Mouse (Mus musculus) brain, embryonic 18.5 days (tissue): Measurements from ENCODE around the gene Dpep3.
"Not testable (repeated sequence)": the region's sequence is repeated elsewhere in the genome, so short reads cannot be mapped to it uniquely, and the experiment has no call there.

Experiments used
- DNase-seq: peaks from one replicate; pipeline ENCODE4 v3.0.0-alpha.2; 2012; ENCODE audit warnings: low read depth, low spot score

Dpep3 gene

DNA sequence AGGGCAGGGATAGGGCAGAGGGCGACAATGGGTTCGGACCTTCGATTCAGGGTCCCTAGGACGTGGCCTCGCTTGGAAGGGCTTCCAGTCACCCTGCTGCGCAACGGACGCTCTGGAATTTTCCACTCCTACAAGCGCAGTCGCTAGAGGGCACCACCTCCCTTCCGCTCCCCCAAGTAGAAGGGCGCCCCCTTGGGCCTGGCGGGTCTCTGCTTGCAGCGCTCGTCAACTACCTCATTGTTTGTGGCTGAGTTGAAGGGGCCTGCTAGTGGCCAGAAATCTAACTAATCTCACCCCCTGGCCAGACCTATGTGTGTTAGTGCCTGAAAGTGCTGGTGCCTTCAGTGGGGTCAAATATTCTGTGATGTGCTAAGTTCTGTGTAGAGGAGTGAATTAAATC is at the start of gene Dpep3:
Gene Dpep3, minus strand, starts transcription at position 105 of the 400 bp plus-strand sequence.
- DNase-seq: no peak

DNA sequence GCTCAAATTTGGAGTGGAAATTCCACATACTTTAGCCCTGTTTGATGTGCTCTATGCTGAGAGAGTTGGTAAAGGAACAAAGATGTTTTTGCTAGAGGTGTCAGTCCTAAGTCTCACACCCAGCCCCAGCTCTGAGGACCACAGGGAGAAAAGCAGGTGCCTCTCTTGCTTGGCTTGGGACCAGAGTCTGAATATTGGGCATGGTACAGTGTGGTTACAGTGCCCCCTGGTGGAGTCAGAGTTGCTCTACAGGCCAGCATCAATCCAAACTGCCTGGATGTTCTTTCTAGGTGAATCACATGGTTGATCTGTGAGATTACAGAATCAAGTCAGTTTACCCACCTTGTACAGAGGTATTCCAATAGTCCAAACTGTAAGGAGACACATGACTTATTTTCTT is 43.3 kb upstream of the Dpep3 start:
- peak; percentile 30 for DNase-seq

GRCm38 (mm10) chr8:106018039-106018438 is 38.8 kb upstream of the Dpep3 start:
- DNase-seq: no peak

DNA sequence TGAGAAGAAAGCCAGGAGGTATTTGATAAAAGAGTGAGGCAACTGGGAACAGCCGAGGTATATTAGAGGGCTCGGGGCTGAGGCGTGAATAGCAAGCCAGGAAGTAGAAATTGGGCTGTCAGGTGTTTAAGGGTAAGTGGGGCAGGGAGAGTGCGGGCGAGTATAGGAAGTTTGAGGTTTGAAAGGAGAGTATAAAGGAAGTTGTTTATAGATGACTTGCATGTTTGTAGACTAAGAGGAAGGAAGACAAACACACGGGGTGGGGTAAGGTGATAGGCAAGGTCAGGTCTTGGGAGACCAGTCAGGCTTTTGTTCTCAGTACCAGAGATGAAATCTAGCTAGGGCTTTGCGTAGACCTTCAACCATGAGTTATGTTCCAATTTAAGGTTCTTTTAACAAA is 37.9 kb upstream of the Dpep3 start:
- no peak for DNase-seq

DNA sequence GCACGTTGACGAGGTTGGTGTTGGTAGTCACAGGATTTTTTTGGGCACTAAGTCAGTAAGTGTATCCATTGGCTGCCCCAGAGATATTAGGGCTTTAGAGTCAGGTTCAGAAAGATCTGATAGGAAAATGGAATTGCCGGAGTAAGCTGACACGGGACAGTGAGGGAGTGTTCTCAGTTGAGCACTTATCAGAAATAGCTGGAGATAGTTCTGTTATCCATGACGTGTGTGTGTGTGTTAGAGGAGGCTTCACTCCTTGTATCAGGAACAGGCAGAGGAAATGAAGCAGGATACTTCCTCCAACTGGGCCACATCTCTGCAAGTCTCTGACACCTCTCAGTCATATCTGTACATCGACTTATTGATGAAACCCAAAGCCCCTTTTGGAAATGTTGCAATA is 37.1 kb upstream of the Dpep3 start:
- no peak for DNase-seq

GRCm38 (mm10) chr8:106012203-106012602 is 33.0 kb upstream of the Dpep3 start:
- DNase-seq: not testable (repeated sequence)

GRCm38 (mm10) chr8:106011643-106011986 is 32.4 kb upstream of the Dpep3 start, which contains the start of gene Ddx28:
Gene Ddx28 (minus strand): TSS chr8:106011882.
- no peak for DNase-seq

DNA sequence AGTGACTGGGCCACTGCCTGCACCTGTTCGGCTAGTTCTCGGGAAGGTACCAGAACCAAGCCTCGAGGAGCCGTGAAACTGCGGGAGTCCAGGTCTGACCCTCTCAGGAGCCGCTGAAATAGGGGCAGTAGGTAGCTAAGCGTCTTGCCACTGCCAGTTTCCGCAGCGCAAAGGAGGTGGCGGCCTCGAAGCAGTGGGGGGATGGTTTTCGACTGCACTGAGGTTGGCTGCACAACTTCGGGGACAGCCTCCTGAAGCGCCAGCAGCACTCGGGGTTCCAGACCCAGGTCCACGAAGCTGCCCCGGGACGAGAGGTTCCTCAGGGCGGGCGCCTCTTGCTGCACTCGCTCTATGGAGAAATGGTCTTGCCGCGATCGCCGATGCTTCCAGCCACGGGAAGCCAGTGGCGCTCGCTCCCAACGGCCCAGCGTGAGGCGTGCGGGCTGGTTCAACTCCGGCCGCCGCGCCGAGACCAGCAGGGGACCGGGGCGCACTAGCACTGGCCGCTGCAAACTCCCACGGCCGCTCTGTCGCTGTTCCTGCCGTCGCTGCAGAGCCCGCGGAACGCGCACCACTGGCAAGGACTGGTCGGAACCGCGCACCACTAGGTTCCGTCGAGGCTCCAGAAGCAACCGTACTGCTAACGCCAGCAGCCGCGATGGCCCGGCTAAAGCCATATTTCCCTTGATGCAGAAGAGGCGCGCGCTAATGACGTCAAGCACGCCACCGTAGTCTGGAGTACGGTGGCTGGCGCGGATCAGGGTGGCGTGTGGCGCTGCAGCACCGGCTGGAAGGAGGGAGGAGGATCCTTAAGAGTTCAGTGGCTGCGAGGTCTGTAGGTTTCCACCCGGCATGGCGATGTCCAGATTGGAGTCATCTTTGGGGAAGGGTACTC is 31.8 kb upstream of the Dpep3 start:
- peak; percentile 88 for DNase-seq

- DNase-seq: not testable (repeated sequence)
These were observed 28.7 kb upstream of the Dpep3 start for GRCm38 (mm10) chr8:106007891-106008290.

GRCm38 (mm10) chr8:106007135-106007534 is 27.9 kb upstream of the Dpep3 start:
- no peak for DNase-seq

DNA sequence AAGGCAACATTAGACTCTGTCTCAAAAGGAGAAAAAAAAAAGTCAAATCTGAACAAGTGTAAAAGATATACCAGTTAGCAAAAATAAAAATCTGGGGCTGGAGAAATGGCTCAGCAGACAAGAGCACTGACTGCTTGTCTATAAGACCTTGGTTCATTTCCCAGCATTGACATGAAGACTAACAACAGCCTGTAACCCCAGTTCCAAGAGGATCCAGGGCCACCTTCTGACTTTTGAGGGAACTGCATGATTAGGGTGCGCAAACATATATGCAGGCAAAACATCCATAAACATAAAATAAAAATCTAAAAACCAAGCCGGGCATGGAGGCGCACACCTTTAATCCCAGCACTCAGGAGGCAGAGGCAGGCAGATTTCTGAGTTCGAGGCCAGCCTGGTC is 27.2 kb upstream of the Dpep3 start:
- no peak for DNase-seq

DNA sequence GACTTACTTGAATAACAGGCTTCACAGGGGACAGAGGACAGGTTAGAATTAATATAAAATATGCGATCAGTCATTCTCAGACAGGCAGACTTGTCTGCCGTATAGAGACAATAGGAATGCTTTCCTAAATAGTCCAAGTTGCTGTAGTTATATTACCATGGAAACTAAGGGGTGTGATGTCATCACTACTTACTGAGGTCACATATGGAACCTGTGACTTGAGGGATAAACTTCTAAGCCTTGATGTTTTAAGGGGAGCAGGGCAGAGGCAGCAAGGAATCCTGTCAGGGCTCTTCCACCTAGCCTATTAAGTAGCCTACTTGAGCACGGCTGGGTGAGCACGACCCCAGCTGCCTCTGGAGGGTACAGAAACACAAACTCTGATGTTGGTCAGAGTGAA is 26.6 kb upstream of the Dpep3 start, which contains the start of gene Dpep2nb:
Gene Dpep2nb, minus strand, starts transcription at position 101 of the 400 bp plus-strand sequence.
- no peak for DNase-seq

- no peak for DNase-seq
These were observed 25.4 kb upstream of the Dpep3 start for GRCm38 (mm10) chr8:106004538-106005207.

GRCm38 (mm10) chr8:106001908-106002307 is 22.7 kb upstream of the Dpep3 start:
- DNase-seq: no peak

DNA sequence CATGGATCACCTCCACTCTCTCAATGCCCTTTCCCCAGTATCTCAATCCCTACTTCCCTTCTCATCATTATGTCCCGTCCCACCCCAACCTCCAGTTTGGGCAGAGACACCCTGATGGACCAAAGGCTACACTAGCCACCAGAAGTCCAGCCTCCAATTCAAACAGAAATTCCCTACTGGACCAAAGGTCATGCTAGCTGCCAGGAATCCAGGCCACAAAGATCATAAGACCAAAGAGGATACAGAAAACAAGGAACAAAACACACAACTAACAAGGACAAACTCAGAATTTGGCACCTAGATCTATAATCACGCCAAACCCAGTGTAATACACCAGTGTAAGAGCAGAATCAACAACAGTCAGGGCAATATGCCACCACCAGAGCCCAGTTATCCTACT is 19.7 kb upstream of the Dpep3 start:
- DNase-seq: no peak

- no peak for DNase-seq
These were observed 17.1 kb upstream of the Dpep3 start for GRCm38 (mm10) chr8:105996359-105996758.

GRCm38 (mm10) chr8:105993226-105993625 is 14.0 kb upstream of the Dpep3 start:
- DNase-seq: no peak

DNA sequence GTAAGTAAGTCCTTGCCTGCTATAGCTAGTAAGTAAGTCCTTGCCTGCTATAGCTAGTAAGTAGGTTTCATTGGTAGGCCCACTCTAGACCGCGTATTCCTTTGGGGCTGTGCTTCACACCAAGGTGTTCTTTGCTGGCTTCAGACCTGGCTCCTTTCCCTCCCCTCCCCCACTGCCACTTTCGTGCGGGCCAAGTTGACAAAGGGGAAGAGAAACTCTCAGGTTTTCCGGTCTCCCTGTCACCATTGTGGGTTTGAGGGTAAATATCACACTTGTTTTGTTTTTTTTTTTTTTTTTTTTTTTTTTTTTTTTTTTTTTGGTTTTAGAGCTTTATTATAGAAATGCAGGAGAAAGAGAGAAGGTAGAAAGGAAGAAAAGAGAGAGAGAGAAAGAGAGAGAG is 13.3 kb upstream of the Dpep3 start:
- no peak for DNase-seq

- DNase-seq: no peak
These were observed 12.3 kb upstream of the Dpep3 start for GRCm38 (mm10) chr8:105991546-105991945.

GRCm38 (mm10) chr8:105990856-105991387 is 11.7 kb upstream of the Dpep3 start, which contains the start of gene Dus2:
Gene Dus2 (plus strand): TSS chr8:105991337.
- DNase-seq: peak; percentile 16

DNA sequence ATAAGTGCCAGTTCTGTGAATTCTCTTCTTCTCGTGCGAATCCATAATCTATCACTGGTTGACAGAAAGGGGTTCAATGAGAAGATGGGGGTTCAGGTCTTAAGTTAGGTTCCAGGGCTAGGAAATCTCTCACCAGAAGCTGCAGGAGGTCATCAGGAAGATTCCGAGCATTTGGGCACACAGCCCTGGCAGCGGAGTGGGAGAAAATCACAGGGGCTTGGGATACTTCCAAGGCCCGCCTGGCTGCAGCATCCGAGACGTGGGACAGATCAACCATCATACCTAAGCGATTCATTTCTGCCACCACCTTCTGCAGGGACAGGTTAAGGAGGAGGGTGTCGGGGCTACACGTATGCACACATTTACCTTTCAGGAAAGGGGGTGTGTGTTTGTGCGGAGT is 9.3 kb upstream of the Dpep3 start:
- DNase-seq: no peak

DNA sequence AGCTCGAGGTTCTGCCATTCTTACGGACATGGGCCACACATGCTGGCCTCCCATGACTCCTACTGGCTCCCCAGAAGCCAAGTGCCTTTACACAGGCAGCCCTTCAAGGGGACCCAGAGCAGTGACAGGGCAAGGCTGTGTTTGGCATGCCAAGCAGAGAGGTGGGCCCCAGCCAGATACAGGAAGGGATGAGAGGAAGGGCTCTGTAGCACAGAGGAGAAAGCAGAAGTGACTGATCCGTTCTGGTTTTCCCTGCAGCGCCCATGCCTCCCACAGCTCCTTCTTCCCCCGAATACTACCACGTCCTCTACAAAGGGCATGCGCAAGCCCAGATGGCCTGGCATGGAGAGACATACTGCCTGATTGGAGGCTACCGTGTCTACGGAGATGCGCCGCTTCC is 4.2 kb upstream of the Dpep3 start:
- DNase-seq: not testable (repeated sequence)

- DNase-seq: no peak
These were observed 1.9 kb upstream of the Dpep3 start for GRCm38 (mm10) chr8:105981146-105981545.
